Mouse (Mus musculus): ENCODE measurements around the gene Rabgap1l. TPM values are rescaled to one million over a fixed set of nuclear protein-coding genes. Genes with fewer than 3 reads are reported as not detected.

The Rabgap1l gene
- 18.7 and 20.0 TPM in 2 replicates for polyA plus RNA-seq (2012; ENCODE audit: low replicate concordance)

GRCm38 (mm10) chr1:160792686-160793355, at the start of gene Rabgap1l:
Gene Rabgap1l (minus strand): TSS chr1:160793211.

DNA sequence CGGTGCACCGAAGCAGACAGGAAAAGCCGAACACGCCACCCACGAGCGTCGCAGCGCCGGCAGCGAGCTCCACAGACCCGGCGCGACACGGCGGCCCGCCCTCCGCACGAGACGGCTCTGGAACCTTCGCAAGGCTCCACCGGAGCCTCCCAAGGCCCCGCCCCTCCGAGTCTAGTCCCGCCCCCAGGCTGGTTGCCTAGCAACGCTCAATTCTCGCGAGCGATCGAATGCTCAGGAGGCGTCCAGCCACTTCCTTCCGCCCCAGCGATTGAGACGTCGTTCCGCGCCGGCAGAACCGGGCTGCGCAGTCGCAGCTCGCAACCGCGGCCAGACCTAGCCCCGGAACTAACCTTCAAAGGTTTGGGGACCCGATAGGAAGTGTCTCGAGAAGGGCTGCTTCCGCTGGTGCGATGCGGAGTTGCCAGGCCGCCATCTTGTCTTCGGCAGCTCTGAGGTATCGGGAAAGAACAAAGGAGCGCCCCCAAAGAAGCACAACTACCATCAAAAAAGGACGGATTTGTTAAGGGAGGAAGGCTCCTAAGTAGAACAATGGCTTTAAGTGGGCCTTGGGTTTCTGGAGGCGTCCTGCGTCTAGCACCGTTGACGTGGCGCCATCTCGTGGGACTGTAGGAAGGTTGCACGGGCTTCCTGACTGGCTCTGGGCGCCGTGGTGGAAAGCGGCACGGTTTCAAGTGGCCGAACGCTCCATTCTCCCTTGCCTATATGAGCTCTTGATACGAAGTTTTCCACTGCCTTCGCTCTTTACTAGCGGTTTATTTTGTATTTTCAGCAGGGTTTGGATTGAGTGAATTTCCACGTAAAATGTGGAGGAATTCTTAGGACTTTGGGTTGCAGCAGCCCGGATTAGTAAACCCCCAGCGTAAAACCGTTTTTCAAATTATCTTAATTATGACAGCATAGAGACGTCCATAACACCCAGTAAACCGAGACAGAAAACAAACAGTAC, 580.0 kb downstream of the Rabgap1l start, which contains the start of gene Cacybp:
Gene Cacybp, minus strand, starts transcription at position 173 of the 967 bp plus-strand sequence.

GRCm38 (mm10) chr1:160194529-160195336, 598.3 kb downstream of the Rabgap1l start, which contains the start of gene Mrps14:
Gene Mrps14 (plus strand): TSS chr1:160195215.

Other genes with a start within 250 kb of the Rabgap1l start
- 1.5 and 2.9 TPM in 2 replicates for gene Rc3h1, start 113.2 kb upstream of the Rabgap1l start, polyA plus RNA-seq (2012; ENCODE audit: low replicate concordance)
- 0.65 TPM in 1 of 2 replicates, not detected in the other for gene Serpinc1, start 185.4 kb upstream of the Rabgap1l start, polyA plus RNA-seq (2012; ENCODE audit: low replicate concordance)
- gene Zbtb37, start 241.6 kb upstream of the Rabgap1l start, polyA plus RNA-seq (2012; ENCODE audit: low replicate concordance): 0.36 and 1.2 TPM in 2 replicates

All from hematopoietic multipotent progenitor cell, adult 10-12 weeks (in vitro differentiated cells).